Comparison of ENCODE assay signal across 8 mouse cellular contexts in genomic region chr10:81268643-81269412, GRCm38 (mm10). TPM values are rescaled to one million over a fixed set of nuclear protein-coding genes. Genes with fewer than 3 reads are reported as not detected.
A peak's percentile ranks its signal among the peaks of the same experiment; 100 is the strongest.
DNase-seq lines count a peak whose midpoint lies in the region; ATAC-seq lines count a peak whose summit lies in the region.

No protein-coding gene starts in this region.

- peaks cover 18% of the 10 kb centered on the region for H3K4me1 ChIP-seq in lung, embryonic 16.5 days (replicated peaks; ENCODE audit: control insufficient read depth, insufficient read depth, low read length)
- H3K4me1 ChIP-seq in forebrain, embryonic 11.5 days (replicated peaks; ENCODE audit: control insufficient read depth, insufficient read depth, low read length) = peaks cover 9% of the 10 kb centered on the region; the same call in 1 of the 2 replicates
- peaks cover 26% of the 10 kb centered on the region for H3K4me1 ChIP-seq in limb, embryonic 10.5 days
- peaks cover 39% of the 10 kb centered on the region for H3K4me1 ChIP-seq in neural tube, embryonic 15.5 days

- ATAC-seq in lung, embryonic 16.5 days (ENCODE audit: low read depth) = no peak
- no peak for ATAC-seq in forebrain, embryonic 11.5 days (replicated peaks; ENCODE audit: low FRiP score)
- no peak for ATAC-seq in neural tube, embryonic 15.5 days (ENCODE audit: low FRiP score)

- 70% methylated on average over 16 of the region's 16 CpGs for WGBS in lung, embryonic 16.5 days
- 87% methylated on average over 16 of the region's 16 CpGs for WGBS in forebrain, embryonic 11.5 days
- 83% methylated on average over 16 of the region's 16 CpGs for WGBS in limb, embryonic 10.5 days
- 85% methylated on average over 16 of the region's 16 CpGs for WGBS in neural tube, embryonic 15.5 days

- peaks cover 38% of the 10 kb centered on the region for H3K36me3 ChIP-seq in lung, embryonic 16.5 days (ENCODE audit: control insufficient read depth, insufficient read depth, low read length)
- peaks cover 8% of the 10 kb centered on the region; the same call in 1 of the 2 replicates for H3K36me3 ChIP-seq in forebrain, embryonic 11.5 days (ENCODE audit: control insufficient read depth, insufficient read depth, low read length)
- peaks cover 65% of the 10 kb centered on the region for H3K36me3 ChIP-seq in limb, embryonic 10.5 days
- peaks cover 48% of the 10 kb centered on the region for H3K36me3 ChIP-seq in neural tube, embryonic 15.5 days

- H3K4me2 ChIP-seq in lung, embryonic 16.5 days (ENCODE audit: low read depth, low read length) = peak overlapping the region; percentile 70
- peak overlapping the region; percentile 78 for H3K4me2 ChIP-seq in forebrain, embryonic 11.5 days (ENCODE audit: low read depth, low read length, severe bottlenecking)
- peak overlapping the region; percentile 82 for H3K4me2 ChIP-seq in neural tube, embryonic 15.5 days

- no peaks in the 10 kb centered on the region for H3K9me3 ChIP-seq in lung, embryonic 16.5 days (ENCODE audit: control insufficient read depth, low read length)
- H3K9me3 ChIP-seq in forebrain, embryonic 11.5 days (ENCODE audit: control insufficient read depth, low read length) = no peaks in the 10 kb centered on the region
- H3K9me3 ChIP-seq in limb, embryonic 10.5 days (replicated peaks) = no peaks in the 10 kb centered on the region
- no peaks in the 10 kb centered on the region for H3K9me3 ChIP-seq in neural tube, embryonic 15.5 days (replicated peaks)

- H3K4me3 ChIP-seq in lung, embryonic 16.5 days (ENCODE audit: low read length) = peak overlapping the region; percentile 71
- peak overlapping the region; percentile 68 for H3K4me3 ChIP-seq in forebrain, embryonic 11.5 days (ENCODE audit: low read depth, low read length)
- peak overlapping the region; percentile 75 for H3K4me3 ChIP-seq in limb, embryonic 10.5 days
- H3K4me3 ChIP-seq in neural tube, embryonic 15.5 days (replicated peaks) = peak overlapping the region; percentile 66

- peak overlapping the region; percentile 87 for H3K9ac ChIP-seq in lung, embryonic 16.5 days (ENCODE audit: low read length)
- peak overlapping the region; percentile 76 for H3K9ac ChIP-seq in forebrain, embryonic 11.5 days (ENCODE audit: low read length)
- peak overlapping the region; percentile 88 for H3K9ac ChIP-seq in neural tube, embryonic 15.5 days (replicated peaks)

- no peaks in the 10 kb centered on the region for H3K27me3 ChIP-seq in lung, embryonic 16.5 days (ENCODE audit: control insufficient read depth, insufficient read depth, low read depth, low read length)
- no peaks in the 10 kb centered on the region for H3K27me3 ChIP-seq in forebrain, embryonic 11.5 days (ENCODE audit: control insufficient read depth, insufficient read depth, low read length)
- no peaks in the 10 kb centered on the region for H3K27me3 ChIP-seq in limb, embryonic 10.5 days (ENCODE audit: low read depth, poor library complexity, severe bottlenecking)
- H3K27me3 ChIP-seq in neural tube, embryonic 15.5 days (replicated peaks) = no peaks in the 10 kb centered on the region

- no peak overlapping the region for H3K27ac ChIP-seq in lung, embryonic 16.5 days (ENCODE audit: low read length)
- H3K27ac ChIP-seq in forebrain, embryonic 11.5 days (ENCODE audit: low read depth, low read length) = no peak overlapping the region
- peak overlapping the region; percentile 84 for H3K27ac ChIP-seq in limb, embryonic 10.5 days
- no peak overlapping the region for H3K27ac ChIP-seq in neural tube, embryonic 15.5 days (replicated peaks)

- DNase-seq in lung, postnatal 10 days = no peak
- DNase-seq in forebrain, embryonic 11.5 days (ENCODE audit: low spot score) = no peak
- DNase-seq in limb, embryonic 10.5 days (ENCODE audit: low spot score) = no peak
- no peak for DNase-seq in embryo, embryonic 11 days
- DNase-seq in right cerebral cortex, adult 18-20 months = no peak
- DNase-seq in left cerebral cortex, adult 11 months (ENCODE audit: low spot score) = no peak

RNA-seq across cellular contexts. Expression of gene Apba3, which starts 2.1 kb away (rescaled TPM):
- polyA plus RNA-seq in lung, embryonic 16.5 days (2015; fragmentation: Nextera tagmentation; extraction: Ambion mirVana) = 61.2 and 69.2 TPM in 2 replicates
- 36.2 and 42.0 TPM in 2 replicates for polyA plus RNA-seq in forebrain, embryonic 11.5 days (2014; fragmentation: Nextera tagmentation; extraction: Ambion mirVana)
- polyA plus RNA-seq in limb, embryonic 10.5 days (2016; fragmentation: Nextera tagmentation; extraction: Ambion mirVana) = 56.5 and 57.6 TPM in 2 replicates
- 38.0 and 39.1 TPM in 2 replicates for polyA plus RNA-seq in neural tube, embryonic 15.5 days (2015; fragmentation: Nextera tagmentation; extraction: Ambion mirVana)

RNA-seq across cellular contexts. Expression of gene Mrpl54, which starts 2.1 kb away (rescaled TPM):
- 202 and 210 TPM in 2 replicates for polyA plus RNA-seq in lung, embryonic 16.5 days (2015; fragmentation: Nextera tagmentation; extraction: Ambion mirVana)
- polyA plus RNA-seq in forebrain, embryonic 11.5 days (2014; fragmentation: Nextera tagmentation; extraction: Ambion mirVana) = 147 and 154 TPM in 2 replicates
- 234 and 258 TPM in 2 replicates for polyA plus RNA-seq in limb, embryonic 10.5 days (2016; fragmentation: Nextera tagmentation; extraction: Ambion mirVana)
- 155 and 160 TPM in 2 replicates for polyA plus RNA-seq in neural tube, embryonic 15.5 days (2015; fragmentation: Nextera tagmentation; extraction: Ambion mirVana)

RNA-seq across cellular contexts. Expression of gene Matk, which starts 16.1 kb away (rescaled TPM):
- 2.9 and 3.5 TPM in 2 replicates for polyA plus RNA-seq in lung, embryonic 16.5 days (2015; fragmentation: Nextera tagmentation; extraction: Ambion mirVana)
- polyA plus RNA-seq in forebrain, embryonic 11.5 days (2014; fragmentation: Nextera tagmentation; extraction: Ambion mirVana) = 2.6 and 4.0 TPM in 2 replicates
- polyA plus RNA-seq in limb, embryonic 10.5 days (2016; fragmentation: Nextera tagmentation; extraction: Ambion mirVana) = 2.1 and 3.0 TPM in 2 replicates
- 37.1 and 48.3 TPM in 2 replicates for polyA plus RNA-seq in neural tube, embryonic 15.5 days (2015; fragmentation: Nextera tagmentation; extraction: Ambion mirVana)

RNA-seq across cellular contexts. Expression of gene Tjp3, which starts 22.6 kb away (rescaled TPM):
- polyA plus RNA-seq in lung, embryonic 16.5 days (2015; fragmentation: Nextera tagmentation; extraction: Ambion mirVana) = 29.3 and 32.9 TPM in 2 replicates
- 10.1 and 11.9 TPM in 2 replicates for polyA plus RNA-seq in forebrain, embryonic 11.5 days (2014; fragmentation: Nextera tagmentation; extraction: Ambion mirVana)
- polyA plus RNA-seq in limb, embryonic 10.5 days (2016; fragmentation: Nextera tagmentation; extraction: Ambion mirVana) = 4.7 and 5.1 TPM in 2 replicates
- 4.1 and 7.9 TPM in 2 replicates for polyA plus RNA-seq in neural tube, embryonic 15.5 days (2015; fragmentation: Nextera tagmentation; extraction: Ambion mirVana)

RNA-seq across cellular contexts. Expression of gene Pip5k1c, which starts 23.9 kb away (rescaled TPM):
- polyA plus RNA-seq in lung, embryonic 16.5 days (2015; fragmentation: Nextera tagmentation; extraction: Ambion mirVana) = 41.0 and 43.1 TPM in 2 replicates
- polyA plus RNA-seq in forebrain, embryonic 11.5 days (2014; fragmentation: Nextera tagmentation; extraction: Ambion mirVana) = 74.1 and 74.9 TPM in 2 replicates
- polyA plus RNA-seq in limb, embryonic 10.5 days (2016; fragmentation: Nextera tagmentation; extraction: Ambion mirVana) = 67.0 and 71.3 TPM in 2 replicates
- 116 and 124 TPM in 2 replicates for polyA plus RNA-seq in neural tube, embryonic 15.5 days (2015; fragmentation: Nextera tagmentation; extraction: Ambion mirVana)
